Mouse (Mus musculus): ENCODE results near the gene Klk12. TPM values are rescaled to one million over a fixed set of nuclear protein-coding genes. Genes with fewer than 3 reads are reported as not detected.

Klk12 gene
- polyA plus RNA-seq, 1 experiment from 2014 or later, result not detected

DNA sequence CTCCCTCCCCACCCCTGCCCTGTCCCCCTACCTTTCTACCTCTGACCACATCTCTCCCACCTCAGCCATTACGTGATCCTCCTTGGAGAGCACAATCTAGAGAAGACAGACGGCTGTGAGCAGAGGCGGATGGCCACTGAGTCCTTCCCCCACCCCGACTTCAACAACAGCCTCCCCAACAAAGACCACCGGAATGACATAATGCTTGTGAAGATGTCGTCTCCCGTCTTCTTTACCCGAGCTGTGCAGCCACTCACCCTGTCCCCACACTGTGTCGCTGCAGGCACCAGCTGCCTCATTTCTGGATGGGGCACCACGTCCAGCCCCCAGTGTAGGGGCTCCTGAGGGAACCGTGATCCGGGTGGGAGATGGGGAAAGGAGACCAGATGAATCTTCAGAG, 8.7 kb downstream of the Klk12 start:
- Histone ChIP-seq H3K36me3 (replicated peaks) (no peaks in the 10 kb centered on the region), H3K4me3 (replicated peaks) (no peak overlapping the region), H3K27me3 (peaks cover 2% of the 10 kb centered on the region; the same call in 1 of the 2 replicates), H3K4me2 (no peak overlapping the region), H3K9ac (no peak overlapping the region), H3K4me1 (replicated peaks) (no peaks in the 10 kb centered on the region), H3K9me3 (replicated peaks) (no peaks in the 10 kb centered on the region), H3K27ac (replicated peaks) (no peak overlapping the region)
- 62% methylated on average over 12 of the region's 12 CpGs for WGBS (ENCODE audit: insufficient replicate concordance)
- ATAC-seq (ENCODE audit: insufficient read depth), result no peak

GRCm38 (mm10) chr7:43778176-43778970, 9.7 kb downstream of the Klk12 start:
- Histone ChIP-seq H3K9me3 (replicated peaks) (no peaks in the 10 kb centered on the region), H3K4me3 (replicated peaks) (no peak overlapping the region)

DNA sequence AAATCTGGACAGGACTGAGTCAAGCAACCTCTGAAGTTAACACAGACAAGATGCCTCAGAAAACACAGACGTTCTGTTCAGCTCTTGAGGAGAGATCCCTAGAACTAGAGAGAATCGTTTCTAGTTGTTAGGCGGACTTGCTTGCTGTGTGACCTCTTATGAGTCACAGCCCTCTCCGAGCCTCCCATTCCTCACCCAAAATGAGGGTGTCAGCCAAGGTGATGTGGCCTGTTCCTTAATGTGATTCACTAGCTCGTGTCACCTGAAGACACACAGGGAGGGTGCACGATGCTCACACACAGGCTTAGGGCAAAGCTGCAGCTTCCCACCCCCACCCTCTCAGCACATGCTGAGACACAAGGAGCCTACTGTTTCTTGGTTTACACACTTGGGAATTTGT, 11.5 kb downstream of the Klk12 start:
- 52% methylated on average over 6 of the region's 6 CpGs for WGBS (ENCODE audit: insufficient replicate concordance)

More at GRCm38 (mm10) chr7:43778176-43778970, 9.7 kb downstream of the Klk12 start:
- Histone ChIP-seq H3K36me3 (replicated peaks) (no peaks in the 10 kb centered on the region), H3K4me1 (replicated peaks) (0 out of 2 replicates have a peak, but pooled peaks cover 2% of the 10 kb centered on the region), H3K27ac (replicated peaks) (no peak overlapping the region), H3K9ac (no peak overlapping the region), H3K4me2 (no peak overlapping the region), H3K27me3 (peaks cover 11% of the 10 kb centered on the region)
- 67% methylated on average over 10 of the region's 10 CpGs for WGBS (ENCODE audit: insufficient replicate concordance)
- ATAC-seq (ENCODE audit: insufficient read depth), result no peak

DNA sequence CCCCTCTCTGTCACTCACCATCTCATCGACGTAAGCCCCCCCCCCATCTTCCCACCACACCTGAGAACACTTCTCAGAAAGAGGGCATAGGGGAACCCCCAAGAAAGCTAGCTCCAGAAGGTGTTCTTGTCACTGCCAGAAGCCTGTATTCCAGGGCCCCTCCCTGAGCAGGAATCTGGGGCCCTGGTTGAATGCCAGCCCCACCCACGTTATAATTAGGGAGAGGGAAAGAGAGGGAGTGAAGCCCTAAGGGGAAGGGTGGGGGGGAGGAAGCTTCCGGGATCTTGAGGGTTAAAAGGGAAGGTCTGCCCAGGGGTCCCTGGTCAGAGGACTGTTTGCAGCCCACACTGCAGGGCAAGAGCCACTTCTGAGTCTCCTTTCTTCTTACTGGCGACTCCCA, 12.0 kb downstream of the Klk12 start, which contains the start of gene Klk10:
TSS of gene Klk10 (plus strand) at position 290 of the 400 bp plus-strand sequence.
- no peaks in the 10 kb centered on the region for H3K9me3 ChIP-seq (replicated peaks)
- no peak for ATAC-seq (ENCODE audit: insufficient read depth)
- H3K4me1 ChIP-seq (replicated peaks), result 0 out of 2 replicates have a peak, but pooled peaks cover 2% of the 10 kb centered on the region
- no peak within 1 kb of the TSS for H3K9ac ChIP-seq
- H3K27ac ChIP-seq (replicated peaks), result no peak within 1 kb of the TSS
- H3K4me3 ChIP-seq (replicated peaks), result no peak within 1 kb of the TSS
- no peaks in the 10 kb centered on the region for H3K36me3 ChIP-seq (replicated peaks)
- peaks cover 15% of the 10 kb centered on the region for H3K27me3 ChIP-seq
- WGBS (ENCODE audit: insufficient replicate concordance), result 32% methylated on average over 5 of the region's 5 CpGs
- no peak within 1 kb of the TSS for H3K4me2 ChIP-seq

More for the DNA sequence above, 11.5 kb downstream of the Klk12 start:
- no peak overlapping the region for H3K4me3 ChIP-seq (replicated peaks)
- H3K27me3 ChIP-seq, result peaks cover 15% of the 10 kb centered on the region
- H3K4me2 ChIP-seq, result no peak overlapping the region
- no peaks in the 10 kb centered on the region for H3K9me3 ChIP-seq (replicated peaks)
- no peak overlapping the region for H3K27ac ChIP-seq (replicated peaks)
- H3K4me1 ChIP-seq (replicated peaks), result 0 out of 2 replicates have a peak, but pooled peaks cover 2% of the 10 kb centered on the region
- H3K36me3 ChIP-seq (replicated peaks), result no peaks in the 10 kb centered on the region
- no peak overlapping the region for H3K9ac ChIP-seq
- no peak for ATAC-seq (ENCODE audit: insufficient read depth)

DNA sequence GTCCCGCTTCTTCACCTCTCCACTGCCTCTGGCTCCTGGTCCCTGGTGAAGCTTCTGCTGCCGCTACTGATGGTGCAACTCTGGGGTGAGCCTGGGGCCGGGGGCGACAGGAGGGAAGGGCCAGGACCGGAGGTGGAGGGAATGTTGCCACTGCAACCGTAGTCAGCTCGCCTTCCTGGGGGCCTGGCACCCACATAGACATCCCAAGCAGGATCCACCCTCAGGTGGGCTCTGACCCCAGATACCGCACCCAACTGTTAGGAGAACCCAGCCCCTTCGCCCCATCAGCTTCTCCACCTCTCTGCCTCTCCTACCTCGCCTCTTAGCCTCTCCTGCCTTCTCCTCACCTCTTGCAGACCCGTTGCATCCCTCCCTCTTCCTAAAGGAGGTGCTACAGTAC, 12.8 kb downstream of the Klk12 start:
- no peak overlapping the region for H3K27ac ChIP-seq (replicated peaks)
- no peak overlapping the region for H3K9ac ChIP-seq
- no peak for ATAC-seq (ENCODE audit: insufficient read depth)
- H3K4me2 ChIP-seq, result no peak overlapping the region
- H3K4me1 ChIP-seq (replicated peaks), result 0 out of 2 replicates have a peak, but pooled peaks cover 2% of the 10 kb centered on the region
- peaks cover 15% of the 10 kb centered on the region for H3K27me3 ChIP-seq
- 72% methylated on average over 11 of the region's 11 CpGs for WGBS (ENCODE audit: insufficient replicate concordance)
- H3K9me3 ChIP-seq (replicated peaks), result no peaks in the 10 kb centered on the region
- H3K36me3 ChIP-seq (replicated peaks), result no peaks in the 10 kb centered on the region
- H3K4me3 ChIP-seq (replicated peaks), result no peak overlapping the region

DNA sequence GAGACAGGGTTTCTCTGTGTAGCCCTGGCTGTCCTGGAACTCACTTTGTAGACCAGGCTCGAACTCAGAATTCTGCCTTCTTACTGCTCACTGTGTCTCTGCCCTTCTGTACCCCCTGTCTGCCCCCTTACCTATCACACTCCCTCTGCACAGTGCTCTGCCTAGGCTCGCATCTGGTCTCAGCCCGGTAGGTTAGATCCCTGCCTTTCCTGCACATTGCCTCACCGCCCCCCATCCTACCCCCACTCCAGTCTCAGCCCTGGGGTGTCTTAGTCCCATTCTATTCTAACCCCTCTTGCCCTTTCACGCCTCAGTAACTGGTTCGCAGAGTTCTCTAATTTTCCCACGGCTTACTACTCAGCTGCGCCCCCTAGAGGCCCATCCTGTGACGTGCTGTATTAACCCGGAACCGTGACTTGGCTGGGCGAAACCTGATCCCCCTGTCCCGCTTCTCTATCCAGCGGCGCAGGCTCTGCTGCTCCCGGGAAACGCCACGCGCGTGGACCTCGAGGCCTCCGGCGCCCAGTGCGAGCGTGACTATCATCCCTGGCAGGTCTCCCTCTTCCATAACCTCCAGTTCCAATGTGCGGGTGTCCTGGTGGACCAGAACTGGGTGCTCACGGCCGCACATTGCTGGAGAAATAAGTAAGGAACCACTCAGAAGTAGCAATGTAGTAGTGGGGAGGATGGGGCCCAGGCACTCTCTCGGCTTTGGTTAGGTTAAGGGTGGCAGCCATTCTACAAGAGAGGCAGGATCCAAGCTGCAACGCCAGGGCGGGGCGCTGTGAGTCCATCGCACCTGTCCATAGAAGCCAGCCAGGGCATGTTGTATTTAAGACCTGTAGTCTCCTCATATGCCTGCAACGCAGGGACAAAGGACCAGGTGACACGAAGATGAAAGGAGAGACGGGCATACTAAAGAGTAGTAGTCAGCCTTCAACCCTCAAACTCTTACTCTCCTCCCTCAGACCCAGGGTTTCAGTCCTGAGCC, 13.9 kb downstream of the Klk12 start:
- Histone ChIP-seq H3K4me2 (peak overlapping the region; percentile 48), H3K27ac (replicated peaks) (no peak overlapping the region), H3K9me3 (replicated peaks) (no peaks in the 10 kb centered on the region), H3K4me3 (replicated peaks) (no peak overlapping the region), H3K4me1 (replicated peaks) (0 out of 2 replicates have a peak, but pooled peaks cover 2% of the 10 kb centered on the region), H3K27me3 (peaks cover 15% of the 10 kb centered on the region), H3K9ac (no peak overlapping the region), H3K36me3 (replicated peaks) (no peaks in the 10 kb centered on the region)
- WGBS (ENCODE audit: insufficient replicate concordance), result 8% methylated on average over 36 of the region's 36 CpGs
- no peak for ATAC-seq (ENCODE audit: insufficient read depth)

DNA sequence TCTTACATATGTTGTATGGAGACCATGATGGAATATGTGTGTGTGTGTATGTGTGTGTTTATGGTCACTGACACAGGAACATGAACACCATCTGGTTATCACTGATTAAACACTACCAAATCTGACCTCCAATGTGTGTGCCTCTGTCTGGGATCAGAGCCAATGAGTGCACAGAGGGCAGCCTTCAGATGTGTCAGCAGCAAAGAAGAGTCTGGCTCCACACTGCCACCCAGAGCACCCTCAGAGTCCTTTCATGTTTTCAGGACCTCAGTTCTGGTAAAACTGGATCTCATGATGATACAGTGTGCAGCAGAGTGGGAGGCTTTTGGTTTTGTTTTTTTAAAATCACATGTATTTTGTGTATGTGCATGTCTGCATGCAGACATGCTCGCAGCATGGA, 16.6 kb downstream of the Klk12 start:
- 0 out of 2 replicates have a peak, but pooled peaks cover 2% of the 10 kb centered on the region for H3K4me1 ChIP-seq (replicated peaks)
- no peak overlapping the region for H3K4me3 ChIP-seq (replicated peaks)
- no peaks in the 10 kb centered on the region for H3K9me3 ChIP-seq (replicated peaks)
- H3K27ac ChIP-seq (replicated peaks), result no peak overlapping the region
- WGBS (ENCODE audit: insufficient replicate concordance), result 68% methylated on average over 1 of the region's 1 CpGs
- ATAC-seq (ENCODE audit: insufficient read depth), result no peak
- H3K9ac ChIP-seq, result no peak overlapping the region
- no peak overlapping the region for H3K4me2 ChIP-seq
- peaks cover 15% of the 10 kb centered on the region for H3K27me3 ChIP-seq
- H3K36me3 ChIP-seq (replicated peaks), result no peaks in the 10 kb centered on the region

- H3K9ac ChIP-seq, result no peak overlapping the region
- H3K4me3 ChIP-seq (replicated peaks), result no peak overlapping the region
- peaks cover 6% of the 10 kb centered on the region for H3K27me3 ChIP-seq
- H3K4me2 ChIP-seq, result no peak overlapping the region
- no peaks in the 10 kb centered on the region for H3K9me3 ChIP-seq (replicated peaks)
- no peaks in the 10 kb centered on the region for H3K36me3 ChIP-seq (replicated peaks)
- H3K4me1 ChIP-seq (replicated peaks), result no peaks in the 10 kb centered on the region
- H3K27ac ChIP-seq (replicated peaks), result no peak overlapping the region
- WGBS (ENCODE audit: insufficient replicate concordance), result 49% methylated on average over 3 of the region's 3 CpGs
- no peak for ATAC-seq (ENCODE audit: insufficient read depth)
Measured at GRCm38 (mm10) chr7:43788096-43788495, 19.4 kb downstream of the Klk12 start.

- no peaks in the 10 kb centered on the region for H3K4me1 ChIP-seq (replicated peaks)
- ATAC-seq (ENCODE audit: insufficient read depth), result no peak
- no peaks in the 10 kb centered on the region for H3K9me3 ChIP-seq (replicated peaks)
- H3K4me3 ChIP-seq (replicated peaks), result no peak overlapping the region
- 47% methylated on average over 2 of the region's 2 CpGs for WGBS (ENCODE audit: insufficient replicate concordance)
- no peak overlapping the region for H3K4me2 ChIP-seq
- H3K27me3 ChIP-seq, result no peaks in the 10 kb centered on the region
- H3K27ac ChIP-seq (replicated peaks), result no peak overlapping the region
- no peak overlapping the region for H3K9ac ChIP-seq
- no peaks in the 10 kb centered on the region for H3K36me3 ChIP-seq (replicated peaks)
Measured at GRCm38 (mm10) chr7:43789295-43789694, 20.6 kb downstream of the Klk12 start.

- no peaks in the 10 kb centered on the region for H3K4me1 ChIP-seq (replicated peaks)
- H3K27me3 ChIP-seq, result peaks cover 16% of the 10 kb centered on the region
- H3K4me3 ChIP-seq (replicated peaks), result no peak within 1 kb of the TSS
- no peak within 1 kb of the TSS for H3K9ac ChIP-seq
- no peak within 1 kb of the TSS for H3K4me2 ChIP-seq
- 52% methylated on average over 7 of the region's 7 CpGs for WGBS (ENCODE audit: insufficient replicate concordance)
- H3K9me3 ChIP-seq (replicated peaks), result no peaks in the 10 kb centered on the region
- H3K36me3 ChIP-seq (replicated peaks), result no peaks in the 10 kb centered on the region
- H3K27ac ChIP-seq (replicated peaks), result no peak within 1 kb of the TSS
- no peak for ATAC-seq (ENCODE audit: insufficient read depth)
Measured at GRCm38 (mm10) chr7:43791591-43791990, 22.9 kb downstream of the Klk12 start, which contains the start of gene Klk9. TSS of gene Klk9 (plus strand) at chr7:43791891.

DNA sequence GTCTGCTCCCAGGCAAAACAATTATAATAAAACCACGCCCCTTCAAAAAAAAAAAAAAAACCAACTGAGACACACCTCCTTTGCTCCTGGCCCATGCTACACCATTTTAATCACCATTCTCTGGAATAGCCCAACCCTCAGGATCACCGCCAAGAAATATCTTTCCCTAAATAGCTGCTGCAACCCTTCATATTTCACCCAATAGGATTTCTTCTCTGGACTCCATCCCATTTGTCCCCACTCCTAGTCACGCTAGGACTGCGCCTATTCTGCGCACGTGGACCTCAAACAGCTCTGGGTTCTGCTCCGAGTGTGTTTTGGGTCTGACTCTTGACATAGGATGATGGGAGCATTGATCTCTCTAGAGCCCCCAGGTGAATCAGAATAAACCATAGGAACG, 27.7 kb downstream of the Klk12 start:
- Histone ChIP-seq H3K27me3 (peaks cover 30% of the 10 kb centered on the region), H3K9ac (no peak overlapping the region), H3K36me3 (replicated peaks) (no peaks in the 10 kb centered on the region), H3K27ac (replicated peaks) (no peak overlapping the region), H3K9me3 (replicated peaks) (no peaks in the 10 kb centered on the region), H3K4me2 (peak overlapping the region; percentile 62; the same call in 1 of the 2 replicates), H3K4me1 (replicated peaks) (peaks cover 3% of the 10 kb centered on the region; the same call in 1 of the 2 replicates), H3K4me3 (replicated peaks) (no peak overlapping the region)
- WGBS (ENCODE audit: insufficient replicate concordance), result 13% methylated on average over 8 of the region's 8 CpGs
- no peak for ATAC-seq (ENCODE audit: insufficient read depth)

Measured in liver, embryonic 15.5 days (tissue).